Mouse (Mus musculus) left cerebral cortex, adult 11 months (tissue): ENCODE results near the gene Iffo1.

Experiments used
- DNase-seq: peaks from one replicate; pipeline ENCODE4 v3.0.0; 2022; ENCODE audit warnings: low spot score

The Iffo1 gene

GRCm38 (mm10) chr6:125145001-125145400 is at the start of gene Iffo1:
TSS of gene Iffo1 (plus strand) at chr6:125145241.
- peak; percentile 95 for DNase-seq

- DNase-seq: peak; percentile 93
These were observed 49.4 kb upstream of the Iffo1 start, which contains the start of gene Chd4 for GRCm38 (mm10) chr6:125095391-125096278. TSS of gene Chd4 (plus strand) at chr6:125095981.

- DNase-seq: no peak
These were observed 48.8 kb upstream of the Iffo1 start for GRCm38 (mm10) chr6:125096279-125096596.

- no peak for DNase-seq
These were observed 48.3 kb upstream of the Iffo1 start for GRCm38 (mm10) chr6:125096597-125097345.

GRCm38 (mm10) chr6:125097346-125097689 is 47.7 kb upstream of the Iffo1 start:
- no peak for DNase-seq

GRCm38 (mm10) chr6:125097951-125098350 is 47.1 kb upstream of the Iffo1 start:
- no peak for DNase-seq

- no peak for DNase-seq
These were observed 46.5 kb upstream of the Iffo1 start for GRCm38 (mm10) chr6:125098513-125098912.

GRCm38 (mm10) chr6:125099421-125099971 is 45.5 kb upstream of the Iffo1 start:
- no peak for DNase-seq

- no peak for DNase-seq
These were observed 43.6 kb upstream of the Iffo1 start for GRCm38 (mm10) chr6:125101444-125101843.

- no peak for DNase-seq
These were observed 40.8 kb upstream of the Iffo1 start for GRCm38 (mm10) chr6:125104223-125104622.

- no peak for DNase-seq
These were observed 37.3 kb upstream of the Iffo1 start for GRCm38 (mm10) chr6:125107705-125108104.

- DNase-seq: no peak
These were observed 35.7 kb upstream of the Iffo1 start for GRCm38 (mm10) chr6:125109371-125109770.

GRCm38 (mm10) chr6:125110927-125111326 is 34.1 kb upstream of the Iffo1 start:
- DNase-seq: no peak

- DNase-seq: no peak
These were observed 32.5 kb upstream of the Iffo1 start for GRCm38 (mm10) chr6:125112553-125112952.

- no peak for DNase-seq
These were observed 25.7 kb upstream of the Iffo1 start for GRCm38 (mm10) chr6:125119387-125119786.

GRCm38 (mm10) chr6:125128724-125129123 is 16.3 kb upstream of the Iffo1 start:
- DNase-seq: no peak

- no peak for DNase-seq
These were observed 15.2 kb upstream of the Iffo1 start for GRCm38 (mm10) chr6:125129710-125130402.

GRCm38 (mm10) chr6:125131302-125132156 is 13.5 kb upstream of the Iffo1 start, which contains the start of gene Nop2:
TSS of gene Nop2 (plus strand) at chr6:125131909.
- peak; percentile 68 for DNase-seq

- no peak for DNase-seq
These were observed 12.6 kb upstream of the Iffo1 start for GRCm38 (mm10) chr6:125132470-125132869.

- DNase-seq: no peak
These were observed 7.9 kb upstream of the Iffo1 start for GRCm38 (mm10) chr6:125137002-125137671.

- DNase-seq: no peak
These were observed 5.3 kb upstream of the Iffo1 start for GRCm38 (mm10) chr6:125139747-125140146.
